Mouse (Mus musculus): ENCODE data around the gene Enox1.
"Not testable (repeated sequence)": the region's sequence is repeated elsewhere in the genome, so short reads cannot be mapped to it uniquely, and the experiment has no call there.

Gene Enox1

GRCm38 (mm10) chr14:77156222-77156910 is at the start of gene Enox1:
TSS of gene Enox1 (plus strand) at chr14:77156763.
- DNase-seq (ENCODE audit: low spot score in 2 of 2): peak; percentile 63 to 71

- DNase-seq (ENCODE audit: low spot score in 2 of 2): not testable (repeated sequence)
Measured at GRCm38 (mm10) chr14:77110622-77111021, 45.9 kb upstream of the Enox1 start.

GRCm38 (mm10) chr14:77130612-77131011 is 26.0 kb upstream of the Enox1 start:
- no peak for DNase-seq (ENCODE audit: low spot score in 2 of 2)

GRCm38 (mm10) chr14:77136936-77137335 is 19.6 kb upstream of the Enox1 start:
- DNase-seq (ENCODE audit: low spot score in 2 of 2): no peak

GRCm38 (mm10) chr14:77141324-77142282 is 15.0 kb upstream of the Enox1 start:
- DNase-seq (ENCODE audit: low spot score in 2 of 2): peak in 1 of 2 experiments; percentile 77

- DNase-seq (ENCODE audit: low spot score in 2 of 2): no peak
Measured at GRCm38 (mm10) chr14:77145103-77145502, 11.5 kb upstream of the Enox1 start.

GRCm38 (mm10) chr14:77147635-77148034 is 8.9 kb upstream of the Enox1 start:
- no peak for DNase-seq (ENCODE audit: low spot score in 2 of 2)

- no peak for DNase-seq (ENCODE audit: low spot score in 2 of 2)
Measured at GRCm38 (mm10) chr14:77150556-77150955, 6.0 kb upstream of the Enox1 start.

GRCm38 (mm10) chr14:77151431-77151830 is 5.1 kb upstream of the Enox1 start:
- no peak for DNase-seq (ENCODE audit: low spot score in 2 of 2)

GRCm38 (mm10) chr14:77156911-77157504 is 445 bp downstream of the Enox1 start:
- no peak for DNase-seq (ENCODE audit: low spot score in 2 of 2)

- peak; percentile 75 to 85 for DNase-seq (ENCODE audit: low spot score in 2 of 2)
Measured at GRCm38 (mm10) chr14:77157505-77157911, 945 bp downstream of the Enox1 start.

- no peak for DNase-seq (ENCODE audit: low spot score in 2 of 2)
Measured at GRCm38 (mm10) chr14:77159397-77159796, 2.8 kb downstream of the Enox1 start.

GRCm38 (mm10) chr14:77162496-77162895 is 5.9 kb downstream of the Enox1 start:
- DNase-seq (ENCODE audit: low spot score in 2 of 2): no peak

GRCm38 (mm10) chr14:77164396-77164795 is 7.8 kb downstream of the Enox1 start:
- no peak for DNase-seq (ENCODE audit: low spot score in 2 of 2)

GRCm38 (mm10) chr14:77168161-77168560 is 11.6 kb downstream of the Enox1 start:
- no peak for DNase-seq (ENCODE audit: low spot score in 2 of 2)

GRCm38 (mm10) chr14:77174491-77174890 is 17.9 kb downstream of the Enox1 start:
- DNase-seq (ENCODE audit: low spot score in 2 of 2): no peak

- no peak for DNase-seq (ENCODE audit: low spot score in 2 of 2)
Measured at GRCm38 (mm10) chr14:77174931-77175330, 18.4 kb downstream of the Enox1 start.

GRCm38 (mm10) chr14:77180241-77180640 is 23.7 kb downstream of the Enox1 start:
- DNase-seq (ENCODE audit: low spot score in 2 of 2): no peak

- no peak for DNase-seq (ENCODE audit: low spot score in 2 of 2)
Measured at GRCm38 (mm10) chr14:77180753-77181374, 24.3 kb downstream of the Enox1 start.

- no peak for DNase-seq (ENCODE audit: low spot score in 2 of 2)
Measured at GRCm38 (mm10) chr14:77183491-77183890, 26.9 kb downstream of the Enox1 start.

- DNase-seq (ENCODE audit: low spot score in 2 of 2): no peak
Measured at GRCm38 (mm10) chr14:77190158-77190557, 33.6 kb downstream of the Enox1 start.

All from urinary bladder, postnatal 4 days (tissue).